Mouse (Mus musculus) G1E (cell line): ENCODE measurements around the gene Tmco1.

Experiments
- CTCF ChIP-seq: IDR thresholded peaks from 2 replicates; pipeline ENCODE4 v1.5.1; 2012; ENCODE audit warnings: low read depth, low read length, inconsistent platforms, mixed read lengths
- POLR2AphosphoS5 ChIP-seq: IDR thresholded peaks from 2 replicates; pipeline ENCODE4 v1.6.1; 2012; ENCODE audit warnings: low read depth, low read length, inconsistent platforms; ENCODE audit not compliant: insufficient replicate concordance

- TF ChIP-seq CTCF (no peak), POLR2AphosphoS5 (no peak)
Measured at GRCm38 (mm10) chr1:167268360-167269063, 39.7 kb upstream of the Tmco1 start.
